Mouse (Mus musculus): ENCODE measurements around the gene Clstn3.

GRCm38 (mm10) chr6:124476796-124477195 is 12.2 kb upstream of the Clstn3 start:
- no peak for TF ChIP-seq CTCF (IDR thresholded peaks at IDR 0.05; ENCODE audit: insufficient read depth, low read length)
- no peak for TF ChIP-seq POLR2A (IDR thresholded peaks at IDR 0.05; ENCODE audit: borderline replicate concordance, extremely low read depth, low read depth, low read length)
